Mouse (Mus musculus): ENCODE measurements around the gene Triap1. TPM values are rescaled to one million over a fixed set of nuclear protein-coding genes. Genes with fewer than 3 reads are reported as not detected.

Gene Triap1
- total and polyA plus RNA-seq, 3 experiments = 59.2 to 63.2 TPM; not detected in 1

DNA sequence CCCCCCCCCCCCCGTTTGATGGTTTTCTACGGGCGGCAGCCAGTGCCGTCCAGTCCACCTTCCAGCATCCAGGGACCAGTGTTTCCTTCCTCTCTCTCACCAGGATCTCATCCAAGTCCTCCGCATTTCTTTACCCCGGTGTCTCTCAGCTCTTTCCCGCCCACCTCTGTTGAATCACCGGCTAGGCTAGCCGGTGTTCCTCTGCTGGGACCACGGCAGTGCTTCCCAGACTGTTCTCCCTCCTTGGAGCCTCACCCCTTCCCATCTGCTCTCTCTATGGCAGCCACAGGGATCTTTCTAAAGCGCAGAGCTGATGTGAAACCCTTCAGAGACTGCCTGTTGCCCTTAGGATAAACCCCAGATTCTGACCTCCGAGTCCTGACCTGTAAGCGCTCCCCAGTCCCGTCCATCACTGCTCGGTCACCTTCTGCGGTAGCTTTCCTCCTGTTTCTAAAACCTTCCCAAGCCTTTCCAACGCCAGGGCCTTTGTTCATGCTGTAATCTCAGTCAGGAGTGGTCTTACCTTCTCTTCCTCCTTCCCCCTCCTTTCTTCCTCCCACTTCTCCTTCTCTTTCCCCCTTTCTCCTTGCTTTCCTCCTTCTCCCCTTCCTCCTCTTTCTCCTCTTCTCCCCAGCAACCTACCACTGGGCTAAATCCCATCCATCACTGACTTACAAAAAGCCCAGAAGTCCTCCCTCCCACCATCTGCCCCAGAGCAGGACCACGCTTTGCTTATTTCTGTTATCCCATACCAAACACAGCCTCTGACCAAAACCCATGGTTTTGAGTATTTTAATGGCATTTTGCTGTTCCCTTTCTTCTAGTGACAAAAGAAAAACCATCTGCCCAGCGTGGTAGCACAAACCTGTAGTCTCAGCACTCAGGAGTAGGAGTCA lies 22.0 kb downstream of the Triap1 start:
- Histone ChIP-seq H3K9ac (ENCODE audit: control insufficient read depth, low read depth, low read length, poor library complexity, severe bottlenecking) (no peak overlapping the region), H3K79me2 (ENCODE audit: control insufficient read depth, insufficient read depth, low read length, poor library complexity) (peaks cover 2% of the 10 kb centered on the region; the same call in 1 of the 2 replicates), H3K36me3 (ENCODE audit: control insufficient read depth in 1 of 2, insufficient read depth in 2 of 2, low read length in 2 of 2) (peaks cover 0 to 5% of the 10 kb centered on the region in 2 experiments; a peak in 2 of 4 replicates)

GRCm38 (mm10) chr5:115364782-115365181 lies 23.8 kb downstream of the Triap1 start:
- Histone ChIP-seq H3K9ac (ENCODE audit: control insufficient read depth, low read depth, low read length, poor library complexity, severe bottlenecking) (no peak overlapping the region), H3K36me3 (ENCODE audit: control insufficient read depth in 1 of 2, insufficient read depth in 2 of 2, low read length in 2 of 2) (peaks cover 0 to 3% of the 10 kb centered on the region in 2 experiments; a peak in 2 of 4 replicates), H3K4me3 (ENCODE audit: control insufficient read depth in 1 of 2, insufficient read depth in 1 of 2, low read depth in 2 of 2, low read length in 2 of 2) (no peak overlapping the region), H3K27ac (ENCODE audit: control insufficient read depth, low read depth, low read length) (no peak overlapping the region), H3K4me1 (ENCODE audit: control insufficient read depth in 1 of 2, insufficient read depth in 2 of 2, low read length in 2 of 2) (peaks cover 0 to 3% of the 10 kb centered on the region in 2 experiments; a peak in 2 of 4 replicates), H3K27me3 (ENCODE audit: control insufficient read depth in 1 of 2, insufficient read depth in 2 of 2, low read length in 2 of 2) (no peaks in the 10 kb centered on the region), H3K9me3 (replicated peaks; ENCODE audit: insufficient read depth, low read length) (no peaks in the 10 kb centered on the region), H3K79me2 (ENCODE audit: control insufficient read depth, insufficient read depth, low read length, poor library complexity) (peaks cover 2% of the 10 kb centered on the region; the same call in 1 of the 2 replicates)
- DNase-seq (ENCODE audit: low read depth, low spot score) = no peak
- TF ChIP-seq UBTF (IDR thresholded peaks at IDR 0.05; ENCODE audit: borderline replicate concordance, insufficient read depth, low read depth, low read length) (no peak), MXI1 (IDR thresholded peaks at IDR 0.05; ENCODE audit: low read depth, low read length) (no peak)

More for the DNA sequence above, 22.0 kb downstream of the Triap1 start:
- no peak for DNase-seq (ENCODE audit: low read depth, low spot score)
- H3K4me1 ChIP-seq (ENCODE audit: control insufficient read depth in 1 of 2, insufficient read depth in 2 of 2, low read length in 2 of 2) = peaks cover 2 to 7% of the 10 kb centered on the region in 2 experiments; a peak in 3 of 4 replicates
- no peaks in the 10 kb centered on the region for H3K27me3 ChIP-seq (ENCODE audit: control insufficient read depth in 1 of 2, insufficient read depth in 2 of 2, low read length in 2 of 2)
- H3K27ac ChIP-seq (ENCODE audit: control insufficient read depth, low read depth, low read length) = no peak overlapping the region
- H3K9me3 ChIP-seq (replicated peaks; ENCODE audit: insufficient read depth, low read length) = no peaks in the 10 kb centered on the region
- TF ChIP-seq GATA1 (IDR thresholded peaks at IDR 0.05; ENCODE audit: low read depth, low read length) (no peak), ELF1 (IDR thresholded peaks at IDR 0.05; ENCODE audit: low read depth, low read length) (no peak), CTCF (IDR thresholded peaks at IDR 0.05 in 2 of 3, conservative IDR thresholded peaks at IDR 0.05 in 1 of 3; ENCODE audit: control insufficient read depth in 1 of 3, insufficient read depth in 1 of 3, low read depth in 2 of 3, low read length in 3 of 3, poor library complexity in 1 of 3, severe bottlenecking in 1 of 3) (no peak), MEF2A (IDR thresholded peaks at IDR 0.05; ENCODE audit: extremely low read depth, insufficient replicate concordance, low read depth, low read length, poor library complexity, severe bottlenecking) (no peak), E2F4 (IDR thresholded peaks at IDR 0.05; ENCODE audit: borderline replicate concordance, low read depth, low read length) (no peak), MAZ (IDR thresholded peaks at IDR 0.05; ENCODE audit: low read depth, low read length) (no peak), RAD21 (IDR thresholded peaks at IDR 0.05; ENCODE audit: low read depth, low read length) (no peak), MYC (IDR thresholded peaks at IDR 0.05; ENCODE audit: low read depth, low read length) (no peak), NRF1 (IDR thresholded peaks at IDR 0.05; ENCODE audit: insufficient read depth, low read depth, low read length, poor library complexity, severe bottlenecking) (no peak), JUND (IDR thresholded peaks at IDR 0.05; ENCODE audit: low read depth, low read length) (no peak), ZKSCAN1 (IDR thresholded peaks at IDR 0.05; ENCODE audit: low read depth, low read length) (no peak), ZMIZ1 (IDR thresholded peaks at IDR 0.05; ENCODE audit: low read depth, low read length) (no peak), NELFE (IDR thresholded peaks at IDR 0.05; ENCODE audit: low read depth, low read length) (no peak), MXI1 (IDR thresholded peaks at IDR 0.05; ENCODE audit: low read depth, low read length) (no peak)
- no peak overlapping the region for H3K4me3 ChIP-seq (ENCODE audit: control insufficient read depth in 1 of 2, insufficient read depth in 1 of 2, low read depth in 2 of 2, low read length in 2 of 2)
